Comparison of ENCODE assay signal across 23 mouse cellular contexts in the genomic region with DNA sequence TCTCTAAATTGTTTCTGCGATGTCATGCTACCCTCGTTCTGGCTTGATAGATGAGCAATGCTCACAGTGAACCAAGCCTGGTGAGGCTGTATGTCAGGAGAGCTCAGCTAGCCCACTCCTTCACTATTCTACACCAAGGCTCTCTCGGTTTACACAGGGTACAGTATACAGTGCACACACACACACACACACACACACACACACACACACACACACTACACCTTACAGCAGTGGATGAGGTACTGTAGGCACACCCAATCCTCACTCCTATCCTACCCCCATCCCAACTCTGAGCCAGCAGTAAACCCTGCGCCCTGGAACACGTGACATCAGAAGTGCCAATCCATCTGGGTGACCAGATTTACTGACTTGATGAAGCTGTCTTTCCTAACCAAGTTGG.
"Had no signal": no experiment of that assay in that cellular context is flagged by ENCODE, and none has a peak within 500 bp of the region (broad histone marks: within the 10 kb centered on the region; RNA-seq: fewer than 3 reads in every experiment).

No protein-coding gene starts in this region.

- DNase-seq: kidney, adult 2 months; kidney, postnatal 14 days; layer of hippocampus, postnatal 36 days; liver; lung, adult 18-20 months; lung, postnatal 10 days; lung, postnatal 36 days; thymus, adult 18-20 months; thymus, postnatal 36 days had no signal

- H3K9me3 ChIP-seq: kidney, embryonic 15.5 days; limb, embryonic 12.5 days; liver, embryonic 12.5 days; liver, embryonic 15.5 days; lung, embryonic 15.5 days; megakaryocyte, embryonic 14.5 days; midbrain, embryonic 10.5 days; midbrain, embryonic 13.5 days had no signal

- H3K4me1 ChIP-seq: liver, embryonic 12.5 days; liver, embryonic 15.5 days; lung, embryonic 15.5 days had no signal

- H3K4me3 ChIP-seq: kidney, embryonic 15.5 days; layer of hippocampus, adult 2 months; left cerebral cortex, adult 2 months; limb, embryonic 12.5 days; liver, embryonic 12.5 days; liver, embryonic 15.5 days; lung, embryonic 15.5 days; megakaryocyte, embryonic 14.5 days; midbrain, embryonic 10.5 days; midbrain, embryonic 13.5 days; myocyte had no signal

- H3K27ac ChIP-seq: kidney, embryonic 15.5 days; layer of hippocampus, adult 2 months; left cerebral cortex, adult 2 months; limb, embryonic 12.5 days; liver, embryonic 12.5 days; liver, embryonic 15.5 days; lung, embryonic 15.5 days; midbrain, embryonic 10.5 days; midbrain, embryonic 13.5 days had no signal

- H3K27me3 ChIP-seq: kidney, embryonic 15.5 days; limb, embryonic 12.5 days; liver, embryonic 12.5 days; liver, embryonic 15.5 days; lung, embryonic 15.5 days; midbrain, embryonic 13.5 days had no signal

- H3K4me2 ChIP-seq: kidney, embryonic 15.5 days; limb, embryonic 12.5 days; liver, embryonic 12.5 days; liver, embryonic 15.5 days; lung, embryonic 15.5 days; midbrain, embryonic 13.5 days had no signal

- H3K9ac ChIP-seq: kidney, embryonic 15.5 days; limb, embryonic 12.5 days; liver, embryonic 12.5 days; liver, embryonic 15.5 days; lung, embryonic 15.5 days; midbrain, embryonic 13.5 days had no signal

- ATAC-seq: inflammation-experienced regulatory T-cells, adult 6 months; intestine, embryonic 16.5 days; liver, embryonic 12.5 days; midbrain, embryonic 13.5 days; midbrain, embryonic 16.5 days had no signal

- H3K36me3 ChIP-seq: kidney, embryonic 15.5 days; limb, embryonic 12.5 days; liver, embryonic 12.5 days; liver, embryonic 15.5 days; lung, embryonic 15.5 days; midbrain, embryonic 10.5 days; midbrain, embryonic 13.5 days had no signal
